Mouse (Mus musculus) heart, embryonic 15.5 days (tissue): ENCODE measurements at regions not wholly inside any gene's neighbourhood (a gene's known extent, or its start where the extent isn't known, plus 50 kb on each side); places are given as distances from the start of the nearest gene placed in this dataset.

Source experiments
- ATAC-seq: fragments of 200-750 bp; cut with Nextera tagmentation; replicated peaks from 2 replicates; pipeline ENCODE4 v1.8.0; 2017; ENCODE audit warnings: low read depth, moderate TSS enrichment; ENCODE audit not compliant: insufficient number of reproducible peaks, insufficient read depth, low FRiP score
- H3K27ac ChIP-seq: fragments of 300-500 bp; sonication (generic); 2 replicates; pipeline ENCODE4 v1.5.1; 2015; ENCODE audit warnings: mild to moderate bottlenecking, inconsistent platforms
- H3K27me3 ChIP-seq: fragments of 300-500 bp; sonication (generic); 2 replicates; pipeline ENCODE4 v1.6.1; 2015; ENCODE audit warnings: inconsistent platforms
- H3K36me3 ChIP-seq: fragments of 300-500 bp; sonication (generic); 2 replicates; pipeline ENCODE4 v1.6.1; 2015; ENCODE audit warnings: mild to moderate bottlenecking, inconsistent platforms
- H3K4me1 ChIP-seq: fragments of 300-500 bp; sonication (generic); replicated peaks from 2 replicates; pipeline ENCODE4 v1.6.1; 2015; ENCODE audit warnings: inconsistent platforms
- H3K4me2 ChIP-seq: fragments of 300-500 bp; sonication (generic); 2 replicates; pipeline ENCODE4 v1.6.1; 2015; ENCODE audit warnings: inconsistent platforms, mild to moderate bottlenecking, moderate library complexity
- H3K4me3 ChIP-seq: fragments of 300-500 bp; sonication (generic); 2 replicates; pipeline ENCODE4 v1.5.1; 2015; ENCODE audit warnings: mild to moderate bottlenecking, inconsistent platforms
- H3K9ac ChIP-seq: fragments of 300-500 bp; sonication (generic); 2 replicates; pipeline ENCODE4 v1.6.1; 2015; ENCODE audit warnings: mild to moderate bottlenecking, inconsistent platforms
- H3K9me3 ChIP-seq: fragments of 300-500 bp; sonication (generic); replicated peaks from 2 replicates; pipeline ENCODE4 v1.6.1; 2016; ENCODE audit warnings: inconsistent platforms
- WGBS: fragments of 180-500 bp; shearing (Covaris S2); methylation state at CpG from one replicate; pipeline ENCODE4 v1.1.7; 2015; ENCODE audit warnings: mixed read lengths; 5-methylcytosine and 5-hydroxymethylcytosine counted together

- H3K4me3 ChIP-seq, result no peak overlapping the region
- WGBS, result 80% methylated on average over 6 of the region's 6 CpGs
- H3K4me2 ChIP-seq, result no peak overlapping the region
- no peaks in the 10 kb centered on the region for H3K27me3 ChIP-seq
- no peaks in the 10 kb centered on the region for H3K36me3 ChIP-seq
- no peaks in the 10 kb centered on the region for H3K4me1 ChIP-seq
- H3K27ac ChIP-seq, result no peak overlapping the region
- H3K9ac ChIP-seq, result no peak overlapping the region
- ATAC-seq, result no peak
- no peaks in the 10 kb centered on the region for H3K9me3 ChIP-seq
These were observed 284.2 kb upstream of the Emcn start for GRCm38 (mm10) chr3:137056544-137057224.

GRCm38 (mm10) chr3:137057225-137057910 lies 283.5 kb upstream of the Emcn start:
- no peaks in the 10 kb centered on the region for H3K4me1 ChIP-seq
- WGBS, result 58% methylated on average over 6 of the region's 6 CpGs
- H3K4me2 ChIP-seq, result no peak overlapping the region

GRCm38 (mm10) chr3:137057911-137058260 lies 283.0 kb upstream of the Emcn start:
- 76% methylated on average over 4 of the region's 4 CpGs for WGBS
- Histone ChIP-seq H3K4me1 (no peaks in the 10 kb centered on the region), H3K4me2 (no peak overlapping the region), H3K9me3 (no peaks in the 10 kb centered on the region), H3K4me3 (no peak overlapping the region), H3K27me3 (no peaks in the 10 kb centered on the region), H3K9ac (no peak overlapping the region), H3K27ac (no peak overlapping the region), H3K36me3 (no peaks in the 10 kb centered on the region)
- ATAC-seq, result no peak

More at GRCm38 (mm10) chr3:137057225-137057910, 283.5 kb upstream of the Emcn start:
- Histone ChIP-seq H3K9me3 (no peaks in the 10 kb centered on the region), H3K27ac (no peak overlapping the region), H3K9ac (no peak overlapping the region), H3K36me3 (no peaks in the 10 kb centered on the region), H3K27me3 (no peaks in the 10 kb centered on the region), H3K4me3 (no peak overlapping the region)
- no peak for ATAC-seq

GRCm38 (mm10) chr3:137062067-137062466 lies 278.8 kb upstream of the Emcn start:
- no peak for ATAC-seq
- no peak overlapping the region for H3K9ac ChIP-seq
- H3K36me3 ChIP-seq, result no peaks in the 10 kb centered on the region
- H3K9me3 ChIP-seq, result no peaks in the 10 kb centered on the region
- H3K4me2 ChIP-seq, result no peak overlapping the region
- H3K27me3 ChIP-seq, result no peaks in the 10 kb centered on the region
- H3K4me3 ChIP-seq, result no peak overlapping the region
- 80% methylated on average over 2 of the region's 2 CpGs for WGBS
- no peaks in the 10 kb centered on the region for H3K4me1 ChIP-seq
- no peak overlapping the region for H3K27ac ChIP-seq

GRCm38 (mm10) chr3:137067336-137067735 lies 273.5 kb upstream of the Emcn start:
- 81% methylated on average over 1 of the region's 1 CpGs for WGBS
- Histone ChIP-seq H3K4me3 (no peak overlapping the region), H3K4me1 (no peaks in the 10 kb centered on the region), H3K27me3 (no peaks in the 10 kb centered on the region), H3K4me2 (no peak overlapping the region), H3K27ac (no peak overlapping the region), H3K9ac (no peak overlapping the region), H3K9me3 (no peaks in the 10 kb centered on the region), H3K36me3 (no peaks in the 10 kb centered on the region)
- no peak for ATAC-seq

DNA sequence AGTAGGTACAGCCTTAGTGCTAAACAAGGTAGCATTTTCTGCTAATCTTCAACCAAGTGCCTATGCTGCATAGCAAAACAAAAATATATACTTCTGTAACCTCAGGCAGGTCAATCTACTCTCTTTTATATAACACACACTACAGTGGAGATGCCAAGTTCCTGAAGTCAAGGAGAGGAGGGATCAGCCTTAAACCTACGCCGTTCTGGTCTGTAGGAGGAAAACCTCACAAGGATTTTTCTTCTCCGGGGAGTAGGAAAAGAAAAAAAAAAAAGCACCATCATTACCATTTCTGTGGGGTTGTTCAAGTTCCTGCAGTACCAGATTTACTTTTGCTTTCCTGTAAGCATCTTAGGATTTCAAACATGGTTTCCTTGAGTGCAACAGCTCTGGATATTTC lies 271.5 kb upstream of the Emcn start:
- WGBS, result 82% methylated on average over 3 of the region's 3 CpGs
- H3K27ac ChIP-seq, result no peak overlapping the region
- H3K4me2 ChIP-seq, result no peak overlapping the region
- H3K27me3 ChIP-seq, result no peaks in the 10 kb centered on the region
- no peak overlapping the region for H3K4me3 ChIP-seq
- H3K9me3 ChIP-seq, result no peaks in the 10 kb centered on the region
- ATAC-seq, result no peak
- H3K4me1 ChIP-seq, result no peaks in the 10 kb centered on the region
- no peaks in the 10 kb centered on the region for H3K36me3 ChIP-seq
- H3K9ac ChIP-seq, result no peak overlapping the region

- 86% methylated on average over 13 of the region's 13 CpGs for WGBS
These were observed 262.9 kb upstream of the Emcn start for GRCm38 (mm10) chr3:137077718-137078599.

DNA sequence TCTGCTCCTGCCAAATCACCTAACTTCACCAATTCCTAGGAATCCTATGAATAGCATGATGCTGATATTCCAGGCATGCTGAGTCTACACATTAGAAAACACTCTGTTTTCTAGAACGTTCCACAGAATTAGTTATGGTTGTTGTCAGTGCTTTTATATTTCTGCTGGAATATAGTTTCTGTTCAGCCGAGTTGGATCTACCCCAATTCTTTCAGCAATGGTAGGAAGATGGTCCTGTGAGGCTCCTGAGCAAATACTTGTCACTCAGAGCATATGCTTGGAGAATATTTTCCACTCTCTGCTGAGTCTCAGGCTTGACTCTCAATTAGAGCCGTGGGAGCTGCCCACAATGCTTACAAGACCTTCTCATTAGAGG lies 262.3 kb upstream of the Emcn start:
- ATAC-seq, result no peak
- Histone ChIP-seq H3K4me1 (no peaks in the 10 kb centered on the region), H3K27me3 (no peaks in the 10 kb centered on the region), H3K9ac (no peak overlapping the region), H3K27ac (no peak overlapping the region), H3K36me3 (no peaks in the 10 kb centered on the region), H3K4me3 (no peak overlapping the region), H3K9me3 (no peaks in the 10 kb centered on the region), H3K4me2 (no peak overlapping the region)
- WGBS, result 71% methylated on average over 3 of the region's 3 CpGs

More at GRCm38 (mm10) chr3:137077718-137078599, 262.9 kb upstream of the Emcn start:
- Histone ChIP-seq H3K4me3 (no peak overlapping the region), H3K4me1 (no peaks in the 10 kb centered on the region), H3K27ac (no peak overlapping the region), H3K4me2 (no peak overlapping the region), H3K9ac (no peak overlapping the region), H3K36me3 (no peaks in the 10 kb centered on the region), H3K9me3 (no peaks in the 10 kb centered on the region), H3K27me3 (no peaks in the 10 kb centered on the region)
- no peak for ATAC-seq

- Histone ChIP-seq H3K4me3 (no peak overlapping the region), H3K4me1 (no peaks in the 10 kb centered on the region), H3K27me3 (no peaks in the 10 kb centered on the region), H3K4me2 (no peak overlapping the region), H3K36me3 (no peaks in the 10 kb centered on the region), H3K9me3 (no peaks in the 10 kb centered on the region), H3K27ac (no peak overlapping the region), H3K9ac (no peak overlapping the region)
- no peak for ATAC-seq
- WGBS, result 83% methylated on average over 8 of the region's 8 CpGs
These were observed 254.0 kb upstream of the Emcn start for GRCm38 (mm10) chr3:137086896-137087295.

DNA sequence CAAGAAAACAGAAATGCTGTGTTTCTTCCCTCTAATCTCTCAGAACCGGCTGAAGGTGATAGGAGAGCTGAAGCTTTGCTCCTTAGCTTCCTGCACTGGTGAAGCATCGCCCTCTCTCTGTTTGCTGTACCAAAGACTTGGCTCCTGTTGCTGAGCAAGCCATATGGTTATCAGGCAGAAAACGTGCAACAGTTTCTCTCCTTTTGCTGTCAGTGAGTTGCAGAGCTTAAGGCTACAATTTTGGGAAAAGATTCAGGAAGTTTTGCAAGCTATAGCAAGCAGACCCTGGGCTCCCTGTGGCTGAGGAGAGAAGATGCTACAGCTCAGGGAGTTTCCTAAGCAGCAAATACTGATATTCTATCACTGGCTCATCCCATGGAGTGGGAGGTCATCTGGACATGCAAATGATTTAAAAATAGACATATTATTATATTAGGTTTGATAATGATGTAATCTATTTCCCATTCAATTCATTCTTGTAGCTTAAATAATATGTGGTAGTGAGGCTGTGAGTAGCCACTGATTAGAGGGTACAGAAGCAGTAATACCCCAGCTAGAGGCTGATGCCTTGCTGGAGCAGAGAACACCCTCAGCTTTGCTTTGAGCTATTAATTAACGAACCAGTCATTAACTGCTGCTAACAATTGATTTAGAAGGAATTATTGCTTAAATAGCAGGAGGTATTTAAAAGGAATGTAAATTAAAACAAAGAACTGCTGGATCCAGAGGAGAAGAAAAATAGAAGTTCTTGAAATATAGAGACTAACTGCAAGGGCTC lies 240.1 kb upstream of the Emcn start:
- Histone ChIP-seq H3K27me3 (no peaks in the 10 kb centered on the region), H3K36me3 (no peaks in the 10 kb centered on the region), H3K27ac (no peak overlapping the region), H3K4me2 (no peak overlapping the region), H3K4me1 (no peaks in the 10 kb centered on the region), H3K9me3 (no peaks in the 10 kb centered on the region), H3K4me3 (no peak overlapping the region), H3K9ac (no peak overlapping the region)
- WGBS, result 42% methylated on average over 4 of the region's 4 CpGs
- ATAC-seq, result no peak

- no peak overlapping the region for H3K9ac ChIP-seq
- no peaks in the 10 kb centered on the region for H3K4me1 ChIP-seq
- H3K36me3 ChIP-seq, result no peaks in the 10 kb centered on the region
- H3K9me3 ChIP-seq, result no peaks in the 10 kb centered on the region
- no peak overlapping the region for H3K4me2 ChIP-seq
- no peak overlapping the region for H3K4me3 ChIP-seq
- WGBS, result 85% methylated on average over 1 of the region's 1 CpGs
- no peak overlapping the region for H3K27ac ChIP-seq
- no peaks in the 10 kb centered on the region for H3K27me3 ChIP-seq
- ATAC-seq, result no peak
These were observed 234.9 kb upstream of the Emcn start for GRCm38 (mm10) chr3:137105930-137106329.
